Comparison of ENCODE assay signal across 15 mouse cellular contexts in genomic region chr13:48864673-48865356, GRCm38 (mm10). TPM values are rescaled to one million over a fixed set of nuclear protein-coding genes. Genes with fewer than 3 reads are reported as not detected.
DNase-seq lines count a peak whose midpoint lies in the region; ATAC-seq lines count a peak whose summit lies in the region.
"Had no signal": no experiment of that assay in that cellular context is flagged by ENCODE, and none has a peak within 500 bp of the region (broad histone marks: within the 10 kb centered on the region; RNA-seq: fewer than 3 reads in every experiment).

No protein-coding gene starts in this region.

- ATAC-seq in heart, embryonic 16.5 days (replicated peaks; ENCODE audit: extremely low read depth, insufficient read depth, low FRiP score): no peak
- ATAC-seq in midbrain, embryonic 13.5 days: no peak
- ATAC-seq in midbrain, embryonic 16.5 days: no peak
- 0 out of 2 replicates have a peak, but pooled peaks have one; percentile 17 for ATAC-seq in megakaryocyte progenitor cell, adult 5-6 weeks (replicated peaks; ENCODE audit: poor library complexity)
- ATAC-seq: inflammation-experienced regulatory T-cells, adult 6 months had no signal

- no peak overlapping the region for H3K4me3 ChIP-seq in heart, embryonic 16.5 days (ENCODE audit: low read length)
- H3K4me3 ChIP-seq in midbrain, embryonic 13.5 days (replicated peaks): no peak overlapping the region
- no peak overlapping the region for H3K4me3 ChIP-seq in midbrain, embryonic 16.5 days (ENCODE audit: low read depth, low read length)
- H3K4me3 ChIP-seq: embryonic facial prominence, embryonic 15.5 days; forebrain, embryonic 12.5 days; myocyte had no signal

- H3K4me1 ChIP-seq in heart, embryonic 16.5 days (ENCODE audit: control insufficient read depth, insufficient read depth, low read length): peaks cover 30% of the 10 kb centered on the region
- H3K4me1 ChIP-seq in midbrain, embryonic 13.5 days (replicated peaks): peaks cover 59% of the 10 kb centered on the region
- H3K4me1 ChIP-seq in midbrain, embryonic 16.5 days (ENCODE audit: control insufficient read depth, insufficient read depth, low read length): peaks cover 18% of the 10 kb centered on the region

- H3K4me2 ChIP-seq in heart, embryonic 16.5 days (ENCODE audit: low read depth, low read length): no peak overlapping the region
- no peak overlapping the region for H3K4me2 ChIP-seq in midbrain, embryonic 13.5 days (replicated peaks)
- H3K4me2 ChIP-seq in midbrain, embryonic 16.5 days (ENCODE audit: low read length): no peak overlapping the region
- H3K4me2 ChIP-seq: embryonic facial prominence, embryonic 15.5 days; forebrain, embryonic 12.5 days had no signal

- no peaks in the 10 kb centered on the region for H3K36me3 ChIP-seq in heart, embryonic 16.5 days (ENCODE audit: control insufficient read depth, insufficient read depth)
- H3K36me3 ChIP-seq in midbrain, embryonic 13.5 days: peaks cover 3% of the 10 kb centered on the region
- H3K36me3 ChIP-seq in midbrain, embryonic 16.5 days (ENCODE audit: control insufficient read depth, insufficient read depth, low read length): no peaks in the 10 kb centered on the region; the same call in 1 of the 2 replicates
- H3K36me3 ChIP-seq: embryonic facial prominence, embryonic 15.5 days; forebrain, embryonic 12.5 days had no signal

- no peak overlapping the region for H3K9ac ChIP-seq in heart, embryonic 16.5 days (ENCODE audit: low read length)
- H3K9ac ChIP-seq in midbrain, embryonic 13.5 days (replicated peaks): 0 out of 2 replicates have a peak overlapping the region, but pooled peaks have one; percentile 10
- H3K9ac ChIP-seq in midbrain, embryonic 16.5 days (ENCODE audit: low read depth, low read length): no peak overlapping the region
- H3K9ac ChIP-seq: embryonic facial prominence, embryonic 15.5 days; forebrain, embryonic 12.5 days had no signal

- no peak for DNase-seq in heart, adult 9 months (ENCODE audit: low spot score in 2 of 2)
- DNase-seq in kidney, adult 8-10 months: no peak
- no peak for DNase-seq in T-cell, adult 2 months (ENCODE audit: low spot score)
- DNase-seq: adrenal gland, postnatal 25 days; heart, adult 18-20 months; lung, adult 2 months had no signal

- no peaks in the 10 kb centered on the region for H3K9me3 ChIP-seq in heart, embryonic 16.5 days (replicated peaks; ENCODE audit: control insufficient read depth, low read length)
- H3K9me3 ChIP-seq in midbrain, embryonic 13.5 days: no peaks in the 10 kb centered on the region
- H3K9me3 ChIP-seq in midbrain, embryonic 16.5 days (replicated peaks; ENCODE audit: control insufficient read depth, low read length, poor library complexity, severe bottlenecking): no peaks in the 10 kb centered on the region; the same call in 1 of the 2 replicates
- H3K9me3 ChIP-seq: embryonic facial prominence, embryonic 15.5 days; G1E had no signal

- peak overlapping the region; percentile 0; the same call in 1 of the 2 replicates for H3K27ac ChIP-seq in heart, embryonic 16.5 days (ENCODE audit: low read length)
- no peak overlapping the region for H3K27ac ChIP-seq in midbrain, embryonic 13.5 days
- no peak overlapping the region for H3K27ac ChIP-seq in midbrain, embryonic 16.5 days (ENCODE audit: low read length)
- H3K27ac ChIP-seq: forebrain, embryonic 12.5 days had no signal

- no peaks in the 10 kb centered on the region for H3K27me3 ChIP-seq in heart, embryonic 16.5 days (ENCODE audit: control insufficient read depth, insufficient read depth, low read length)
- H3K27me3 ChIP-seq in midbrain, embryonic 13.5 days: no peaks in the 10 kb centered on the region
- no peaks in the 10 kb centered on the region for H3K27me3 ChIP-seq in midbrain, embryonic 16.5 days (ENCODE audit: control insufficient read depth, insufficient read depth, low read depth, low read length)
- H3K27me3 ChIP-seq: embryonic facial prominence, embryonic 15.5 days; forebrain, embryonic 12.5 days had no signal

- 57% methylated on average over 12 of the region's 12 CpGs for WGBS in heart, embryonic 16.5 days
- WGBS in midbrain, embryonic 13.5 days: 72% methylated on average over 12 of the region's 12 CpGs
- WGBS in midbrain, embryonic 16.5 days: 73% methylated on average over 12 of the region's 12 CpGs

RNA-seq across cellular contexts. Expression of gene Phf2, which starts 6.1 kb away (rescaled TPM):
- polyA plus RNA-seq in heart, embryonic 16.5 days (2015; fragmentation: Nextera tagmentation; extraction: Ambion mirVana): 4.4 TPM in 2 replicates
- polyA plus RNA-seq in midbrain, embryonic 13.5 days (2015; fragmentation: Nextera tagmentation; extraction: Ambion mirVana): 10.6 and 12.0 TPM in 2 replicates
- polyA plus RNA-seq in midbrain, embryonic 16.5 days (2015; fragmentation: Nextera tagmentation; extraction: Ambion mirVana): 8.2 and 9.3 TPM in 2 replicates
- total RNA-seq in megakaryocyte progenitor cell, adult 5-6 weeks (2015): 21.6 and 22.1 TPM in 2 replicates
- 7.5 and 9.1 TPM in 2 replicates for total RNA-seq in megakaryocyte progenitor cell, adult 5-6 weeks (2017)
